Mouse (Mus musculus): Measurements from ENCODE around the gene Psmb3.
A peak's percentile ranks its signal among the peaks of the same experiment; 100 is the strongest.
"Not testable (repeated sequence)": the region's sequence is repeated elsewhere in the genome, so short reads cannot be mapped to it uniquely, and the experiment has no call there.

Gene Psmb3

GRCm38 (mm10) chr11:97703039-97703826 is at the start of gene Psmb3:
Psmb3 (plus strand) TSS chr11:97703399.
- peak; percentile 99 for DNase-seq

GRCm38 (mm10) chr11:97654210-97654609 is 49.0 kb upstream of the Psmb3 start:
- DNase-seq = no peak

- DNase-seq = no peak
These were observed 46.8 kb upstream of the Psmb3 start for GRCm38 (mm10) chr11:97656269-97656971.

GRCm38 (mm10) chr11:97657184-97657945 is 45.8 kb upstream of the Psmb3 start:
- DNase-seq = no peak

GRCm38 (mm10) chr11:97657967-97658366 is 45.2 kb upstream of the Psmb3 start:
- DNase-seq = not testable (repeated sequence)

GRCm38 (mm10) chr11:97658751-97659266 is 44.4 kb upstream of the Psmb3 start:
- no peak for DNase-seq

- DNase-seq = peak in 1 of 2 experiments; percentile 56
These were observed 43.8 kb upstream of the Psmb3 start for GRCm38 (mm10) chr11:97659267-97659989.

GRCm38 (mm10) chr11:97659990-97660714 is 43.0 kb upstream of the Psmb3 start:
- peak; percentile 82 to 89 for DNase-seq

GRCm38 (mm10) chr11:97660734-97661647 is 42.2 kb upstream of the Psmb3 start:
- no peak for DNase-seq

- DNase-seq = peak; percentile 75 to 86
These were observed 41.5 kb upstream of the Psmb3 start for GRCm38 (mm10) chr11:97661648-97662133.

GRCm38 (mm10) chr11:97662207-97662892 is 40.8 kb upstream of the Psmb3 start:
- peak; percentile 55 to 72 for DNase-seq

- DNase-seq = peak; percentile 85 to 91
These were observed 40.2 kb upstream of the Psmb3 start, which contains the start of gene Mllt6 for GRCm38 (mm10) chr11:97662893-97663527. Mllt6 (plus strand) TSS chr11:97663414.

- peak; percentile 55 to 71 for DNase-seq
These were observed 39.5 kb upstream of the Psmb3 start for GRCm38 (mm10) chr11:97663528-97664338.

- no peak for DNase-seq
These were observed 38.9 kb upstream of the Psmb3 start for GRCm38 (mm10) chr11:97664339-97664665.

GRCm38 (mm10) chr11:97664771-97665240 is 38.4 kb upstream of the Psmb3 start:
- DNase-seq = peak in 1 of 2 experiments; percentile 61

GRCm38 (mm10) chr11:97665431-97665830 is 37.8 kb upstream of the Psmb3 start:
- DNase-seq = no peak

- no peak for DNase-seq
These were observed 37.0 kb upstream of the Psmb3 start for GRCm38 (mm10) chr11:97666221-97666620.

GRCm38 (mm10) chr11:97666794-97667193 is 36.4 kb upstream of the Psmb3 start:
- DNase-seq = no peak
